Mouse (Mus musculus) embryonic fibroblast, embryonic 13.5 days (primary cell): ENCODE measurements around the gene Gm10382.

ENCODE experiments used
- CTCF ChIP-seq: IDR thresholded peaks from 2 replicates; pipeline ENCODE4 v1.5.1; 2011; ENCODE audit warnings: mild to moderate bottlenecking, control low read depth, low read length, moderate library complexity, borderline replicate concordance; ENCODE audit not compliant: insufficient read depth
- POLR2A ChIP-seq: IDR thresholded peaks from 2 replicates; pipeline ENCODE4 v1.6.1; 2011; ENCODE audit warnings: low read depth, mild to moderate bottlenecking, control low read depth, low read length, moderate library complexity

DNA sequence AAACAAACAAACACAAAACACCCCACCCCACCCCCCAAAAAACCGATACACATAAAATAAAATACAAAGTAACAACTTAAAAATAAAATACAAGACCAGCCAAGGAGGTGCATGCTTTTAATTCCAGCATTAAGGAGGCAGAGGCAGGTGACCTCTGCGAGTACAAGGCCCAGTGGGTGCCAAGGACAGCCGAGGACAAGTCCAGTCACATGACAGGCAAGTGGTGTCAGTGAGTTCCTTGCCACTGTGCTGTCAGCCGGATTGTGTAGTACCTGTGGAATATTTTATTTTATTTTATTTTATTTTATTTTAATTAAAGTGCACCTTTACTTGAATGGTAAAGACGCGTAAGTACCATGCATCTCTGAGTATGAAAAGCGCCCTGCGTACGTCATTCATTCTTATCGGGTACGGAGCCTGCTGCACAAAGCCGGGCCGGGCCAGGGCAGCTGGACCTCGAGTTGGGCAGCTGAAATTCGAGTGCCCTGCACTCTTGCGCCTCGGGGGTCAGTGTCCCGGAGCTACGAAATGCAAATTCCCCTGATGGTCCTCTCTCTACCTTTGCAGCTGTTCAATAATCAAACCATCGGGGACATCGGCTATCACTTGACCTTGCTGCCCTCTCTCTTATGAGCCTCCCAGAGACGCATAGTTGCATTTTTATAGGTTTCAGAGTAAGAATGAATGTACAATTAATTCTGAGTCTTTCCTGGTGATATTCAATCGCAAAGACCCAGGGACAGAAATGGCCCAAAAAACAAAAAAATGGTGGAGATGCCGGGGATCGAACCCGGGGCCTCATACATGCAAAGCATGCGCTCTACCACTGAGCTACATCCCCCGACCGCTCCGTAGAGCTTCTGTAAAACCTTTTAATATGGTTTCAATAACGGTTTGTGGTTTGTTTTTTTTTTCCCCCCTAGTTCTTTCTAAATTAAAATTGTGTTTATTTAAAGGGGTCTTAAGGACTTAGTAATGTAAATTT, 14.7 kb downstream of the Gm10382 start:
- TF ChIP-seq CTCF (no peak), POLR2A (no peak)
